Mouse (Mus musculus) stomach, postnatal 0 days (tissue): Measurements from ENCODE around the gene Copz1. TPM values are rescaled to one million over a fixed set of nuclear protein-coding genes. Genes with fewer than 3 reads are reported as not detected.

Experiments used
- ATAC-seq: fragments of 200-750 bp; cut with Nextera tagmentation; 2 replicates; pipeline ENCODE4 v1.8.0; 2017; ENCODE audit not compliant: low FRiP score, low TSS enrichment
- DNase-seq: peaks from one replicate; pipeline ENCODE4 v3.0.0-alpha.2; 2016; ENCODE audit warnings: low spot score
- H3K27ac ChIP-seq: fragments of 300-500 bp; sonication (generic); replicated peaks from 2 replicates; pipeline ENCODE4 v1.5.1; 2014; ENCODE audit warnings: mild to moderate bottlenecking, control low read depth
- H3K27me3 ChIP-seq: fragments of 300-500 bp; sonication (generic); 2 replicates; pipeline ENCODE4 v1.6.1; 2014; ENCODE audit warnings: low read length; ENCODE audit not compliant: control insufficient read depth, insufficient read depth
- H3K36me3 ChIP-seq: fragments of 300-500 bp; sonication (generic); 2 replicates; pipeline ENCODE4 v1.6.1; 2014; ENCODE audit warnings: low read length, mixed read lengths; ENCODE audit not compliant: control insufficient read depth, insufficient read depth
- H3K4me1 ChIP-seq: fragments of 300-500 bp; sonication (generic); replicated peaks from 2 replicates; pipeline ENCODE4 v1.6.1; 2014; ENCODE audit warnings: antibody characterized with exemption; ENCODE audit not compliant: control insufficient read depth, insufficient read depth
- H3K4me2 ChIP-seq: fragments of 300-500 bp; sonication (generic); replicated peaks from 2 replicates; pipeline ENCODE4 v1.6.1; 2014; ENCODE audit warnings: low read depth, mild to moderate bottlenecking, control low read depth, moderate library complexity
- H3K4me3 ChIP-seq: fragments of 300-500 bp; sonication (generic); 2 replicates; pipeline ENCODE4 v1.5.1; 2014; ENCODE audit warnings: low read depth, low read length, control low read depth
- H3K9ac ChIP-seq: fragments of 300-500 bp; sonication (generic); 2 replicates; pipeline ENCODE4 v1.6.1; 2014; ENCODE audit warnings: mild to moderate bottlenecking, low read length, control low read depth, mixed read lengths
- H3K9me3 ChIP-seq: fragments of 300-500 bp; sonication (generic); 2 replicates; pipeline ENCODE4 v1.6.1; 2016; ENCODE audit warnings: low read length; ENCODE audit not compliant: control insufficient read depth
- CTCF ChIP-seq: IDR thresholded peaks from 2 replicates; pipeline ENCODE4 v1.5.1; 2016; ENCODE audit warnings: antibody characterized with exemption, low read depth, mild to moderate bottlenecking, moderate library complexity
- EP300 ChIP-seq: optimal IDR thresholded peaks from 2 replicates; pipeline ENCODE3; 2016; ENCODE audit warnings: antibody characterized with exemption
- WGBS: fragments of 180-500 bp; shearing (Covaris S2); extraction: QIAGEN DNeasy Blood & Tissue Kit; methylation state at CpG from one replicate; pipeline ENCODE4 v1.1.7; 2014; 5-methylcytosine and 5-hydroxymethylcytosine counted together
- polyA plus RNA-seq: library from polyadenylated mRNA; unstranded; fragments of >200 nt; fragmentation: Nextera tagmentation; extraction: Ambion mirVana; gene quantifications from 2 replicates; pipeline ENCODE4 v1.2.1, GENCODE M21; 2015

The Copz1 gene
- polyA plus RNA-seq = 159 and 168 TPM in 2 replicates

GRCm38 (mm10) chr15:103272419-103273279 lies at the start of gene Copz1:
Gene Copz1, plus strand, starts transcription at chr15:103272714.
- DNase-seq (peak; percentile 95), ATAC-seq (peak; percentile 99)
- peak; percentile 62 for TF ChIP-seq CTCF
- TF ChIP-seq EP300 = no peak
- Histone ChIP-seq H3K4me2 (peak within 1 kb of the TSS; percentile 58), H3K4me3 (peak within 1 kb of the TSS; percentile 64), H3K36me3 (no peaks in the 10 kb centered on the region; the same call in 1 of the 2 replicates), H3K9me3 (no peaks in the 10 kb centered on the region), H3K27ac (peak within 1 kb of the TSS; percentile 61; the same call in 1 of the 2 replicates), H3K27me3 (no peaks in the 10 kb centered on the region), H3K9ac (peak within 1 kb of the TSS; percentile 75), H3K4me1 (no peaks in the 10 kb centered on the region)
- WGBS = under 1% methylated on average over 38 of the region's 38 CpGs

GRCm38 (mm10) chr15:103224161-103224560 lies 48.4 kb upstream of the Copz1 start:
- no peak overlapping the region for H3K27ac ChIP-seq
- no peak overlapping the region for H3K9ac ChIP-seq
- H3K9me3 ChIP-seq = no peaks in the 10 kb centered on the region
- TF ChIP-seq CTCF (peak; percentile 27), EP300 (no peak)
- no peaks in the 10 kb centered on the region for H3K4me1 ChIP-seq
- 84% methylated on average over 2 of the region's 2 CpGs for whole genome bisulfite sequencing
- no peak overlapping the region for H3K4me3 ChIP-seq
- DNase-seq (no peak), ATAC-seq (no peak)
- no peak overlapping the region for H3K4me2 ChIP-seq
- no peaks in the 10 kb centered on the region for H3K27me3 ChIP-seq
- H3K36me3 ChIP-seq = no peaks in the 10 kb centered on the region

- no peak overlapping the region for H3K4me3 ChIP-seq
- H3K9me3 ChIP-seq = no peaks in the 10 kb centered on the region
- H3K27ac ChIP-seq = no peak overlapping the region
- no peak for ATAC-seq
- H3K9ac ChIP-seq = no peak overlapping the region
- H3K4me1 ChIP-seq = no peaks in the 10 kb centered on the region
- WGBS = 42% methylated on average over 3 of the region's 3 CpGs
- H3K36me3 ChIP-seq = no peaks in the 10 kb centered on the region
- no peak for DNase-seq
- no peaks in the 10 kb centered on the region for H3K27me3 ChIP-seq
- H3K4me2 ChIP-seq = no peak overlapping the region
- no peak for TF ChIP-seq EP300
- TF ChIP-seq CTCF = no peak
Measured at GRCm38 (mm10) chr15:103227022-103227421, 45.5 kb upstream of the Copz1 start.

GRCm38 (mm10) chr15:103227572-103227971 lies 44.9 kb upstream of the Copz1 start:
- no peaks in the 10 kb centered on the region for H3K9me3 ChIP-seq
- DNase-seq (no peak), ATAC-seq (no peak)
- H3K9ac ChIP-seq = no peak overlapping the region
- TF ChIP-seq EP300 (no peak), CTCF (no peak)
- no peaks in the 10 kb centered on the region for H3K4me1 ChIP-seq
- H3K4me3 ChIP-seq = no peak overlapping the region
- no peaks in the 10 kb centered on the region for H3K27me3 ChIP-seq
- no peak overlapping the region for H3K4me2 ChIP-seq
- H3K27ac ChIP-seq = peak overlapping the region; percentile 40; the same call in 1 of the 2 replicates
- no peaks in the 10 kb centered on the region for H3K36me3 ChIP-seq
- 59% methylated on average over 2 of the region's 2 CpGs for WGBS

- WGBS = 40% methylated on average over 2 of the region's 2 CpGs
- DNase-seq = no peak
- 0 out of 2 replicates have a peak overlapping the region, but pooled peaks have one; percentile 9 for H3K27ac ChIP-seq
Measured at GRCm38 (mm10) chr15:103228904-103229303, 43.6 kb upstream of the Copz1 start.

GRCm38 (mm10) chr15:103233119-103233518 lies 39.4 kb upstream of the Copz1 start:
- no peak overlapping the region for H3K4me2 ChIP-seq
- ATAC-seq (no peak), DNase-seq (no peak)
- no peaks in the 10 kb centered on the region for H3K4me1 ChIP-seq
- TF ChIP-seq CTCF = no peak
- TF ChIP-seq EP300 = no peak
- WGBS = 61% methylated on average over 2 of the region's 2 CpGs
- no peaks in the 10 kb centered on the region for H3K9me3 ChIP-seq
- H3K27me3 ChIP-seq = no peaks in the 10 kb centered on the region
- no peak overlapping the region for H3K27ac ChIP-seq
- H3K4me3 ChIP-seq = no peak overlapping the region
- H3K36me3 ChIP-seq = no peaks in the 10 kb centered on the region
- no peak overlapping the region for H3K9ac ChIP-seq

More at GRCm38 (mm10) chr15:103228904-103229303, 43.6 kb upstream of the Copz1 start:
- ATAC-seq = no peak; the same call in 1 of the 2 replicates
- Histone ChIP-seq H3K36me3 (no peaks in the 10 kb centered on the region), H3K4me3 (no peak overlapping the region), H3K4me1 (no peaks in the 10 kb centered on the region), H3K9me3 (no peaks in the 10 kb centered on the region), H3K4me2 (no peak overlapping the region), H3K9ac (no peak overlapping the region), H3K27me3 (no peaks in the 10 kb centered on the region)
- TF ChIP-seq EP300 = no peak
- no peak for TF ChIP-seq CTCF
